Mouse (Mus musculus) ES-E14 (cell line): Measurements from ENCODE around the gene Prickle4. TPM values are rescaled to one million over a fixed set of nuclear protein-coding genes. Genes with fewer than 3 reads are reported as not detected.

Source experiments
- DNase-seq: peaks from one replicate; pipeline ENCODE4 v3.0.0-alpha.2; 2013; ENCODE audit warnings: low read depth, low spot score
- H3K27ac ChIP-seq: 2 replicates; pipeline ENCODE4 v1.5.1; 2012; ENCODE audit warnings: low read depth, mild to moderate bottlenecking, low read length, moderate library complexity, mixed read lengths; ENCODE audit not compliant: poor library complexity, insufficient read depth, severe bottlenecking
- H3K36me3 ChIP-seq: 2 replicates; pipeline ENCODE4 v1.6.1; 2012; ENCODE audit warnings: mild to moderate bottlenecking, low read length, moderate library complexity, mixed read lengths; ENCODE audit not compliant: control insufficient read depth, poor library complexity, insufficient read depth, severe bottlenecking
- H3K4me1 ChIP-seq, 2 experiments: fragments of 150-350 bp in 1 of 2; sonication (generic) in 1 of 2; 2 replicates each; pipeline ENCODE4 v1.6.1; 2012; ENCODE audit warnings: low read length in 2 of 2, mild to moderate bottlenecking in 1 of 2, mixed read lengths in 1 of 2; ENCODE audit not compliant: control insufficient read depth in 2 of 2, insufficient read depth in 2 of 2, poor library complexity in 1 of 2
- H3K4me3 ChIP-seq, 2 experiments: fragments of 150-350 bp in 1 of 2; sonication (generic) in 1 of 2; 2 replicates each; pipeline ENCODE4 v1.5.1; 2012; ENCODE audit warnings: low read length in 2 of 2, low read depth in 1 of 2, mild to moderate bottlenecking in 1 of 2, mixed read lengths in 1 of 2; ENCODE audit not compliant: insufficient read depth in 1 of 2, poor library complexity in 1 of 2, severe bottlenecking in 1 of 2
- H3K9ac ChIP-seq: 2 replicates; pipeline ENCODE4 v1.6.1; 2012; ENCODE audit warnings: low read depth, mild to moderate bottlenecking, low read length, mixed read lengths; ENCODE audit not compliant: poor library complexity, insufficient read depth, severe bottlenecking
- H3K9me3 ChIP-seq: fragments of 150-350 bp; sonication (generic); 2 replicates; pipeline ENCODE4 v1.6.1; 2012; ENCODE audit warnings: low read depth, mild to moderate bottlenecking, low read length; ENCODE audit not compliant: control insufficient read depth, insufficient read depth
- CHD2 ChIP-seq: IDR thresholded peaks from 2 replicates; pipeline ENCODE4 v1.6.1; 2014; ENCODE audit warnings: mild to moderate bottlenecking, low read depth, low read length, inconsistent platforms
- HCFC1 ChIP-seq: IDR thresholded peaks from 2 replicates; pipeline ENCODE4 v1.6.1; 2012; ENCODE audit warnings: low read length, inconsistent platforms, borderline replicate concordance; ENCODE audit not compliant: insufficient read depth
- MAFK ChIP-seq: IDR thresholded peaks from 2 replicates; pipeline ENCODE4 v1.6.1; 2014; ENCODE audit warnings: mild to moderate bottlenecking, low read depth, low read length, inconsistent platforms; ENCODE audit not compliant: insufficient read depth
- ZC3H11A ChIP-seq: IDR thresholded peaks from 2 replicates; pipeline ENCODE4 v1.6.1; 2012; ENCODE audit warnings: low read depth, mild to moderate bottlenecking, inconsistent platforms, low read length, borderline replicate concordance
- ZNF384 ChIP-seq: IDR thresholded peaks from 2 replicates; pipeline ENCODE4 v1.6.1; 2012; ENCODE audit warnings: low read depth, low read length, inconsistent platforms
- in situ Hi-C, 2 experiments: fragments of 600-800 bp; cut with MboI; formaldehyde crosslinking; loops; one replicate each; pipeline ENCODE4 v1.15.1; 2025; ENCODE audit warnings: low sequenced_read_pairs in 2 of 2, inconsistent platforms in 1 of 2; ENCODE audit not compliant: unreplicated experiment in 2 of 2
- total RNA-seq: library from RNA; depleted of rRNA; stranded (reverse); fragments of 300-350 nt; gene quantifications from 2 replicates; pipeline ENCODE4 v1.2.3, GENCODE M21; 2012

Gene Prickle4
- total RNA-seq, 1 experiment, result 0.71 TPM

GRCm38 (mm10) chr17:47682836-47683235 lies 11.7 kb downstream of the Prickle4 start:
- Histone ChIP-seq H3K27ac (no peak overlapping the region), H3K9ac (no peak overlapping the region), H3K9me3 (no peaks in the 10 kb centered on the region), H3K4me1 (peaks cover 3 to 8% of the 10 kb centered on the region in 2 experiments; a peak in 1 of 4 replicates), H3K36me3 (peaks cover 22% of the 10 kb centered on the region), H3K4me3 (no peak overlapping the region)
- in situ Hi-C loops, result no loop called here
- DNase-seq, result no peak
- TF ChIP-seq HCFC1 (no peak), CHD2 (no peak), ZC3H11A (no peak), MAFK (no peak)

- in situ Hi-C loops, result no loop called here
- no peak overlapping the region for H3K4me3 ChIP-seq
- H3K4me1 ChIP-seq, result peaks cover 0 to 6% of the 10 kb centered on the region in 2 experiments; a peak in 1 of 4 replicates
- H3K9ac ChIP-seq, result no peak overlapping the region
- no peak for TF ChIP-seq ZNF384
- TF ChIP-seq ZC3H11A, result no peak
- no peak for TF ChIP-seq HCFC1
- TF ChIP-seq CHD2, result no peak
- no peak for TF ChIP-seq MAFK
- H3K27ac ChIP-seq, result no peak overlapping the region
- no peak for DNase-seq
- no peaks in the 10 kb centered on the region for H3K9me3 ChIP-seq
- H3K36me3 ChIP-seq, result peaks cover 10% of the 10 kb centered on the region; the same call in 1 of the 2 replicates
Measured at GRCm38 (mm10) chr17:47678702-47679101, 15.8 kb downstream of the Prickle4 start.

GRCm38 (mm10) chr17:47678238-47678637 lies 16.3 kb downstream of the Prickle4 start:
- peaks cover 0 to 6% of the 10 kb centered on the region in 2 experiments; a peak in 1 of 4 replicates for H3K4me1 ChIP-seq
- no peak overlapping the region for H3K9ac ChIP-seq
- no peaks in the 10 kb centered on the region for H3K9me3 ChIP-seq
- in situ Hi-C loops, result no loop called here
- DNase-seq, result no peak
- no peak overlapping the region for H3K4me3 ChIP-seq
- TF ChIP-seq HCFC1, result no peak
- no peak for TF ChIP-seq ZNF384
- no peak for TF ChIP-seq CHD2
- TF ChIP-seq ZC3H11A, result no peak
- no peak for TF ChIP-seq MAFK
- H3K36me3 ChIP-seq, result peaks cover 10% of the 10 kb centered on the region; the same call in 1 of the 2 replicates
- no peak overlapping the region for H3K27ac ChIP-seq

GRCm38 (mm10) chr17:47676581-47676980 lies 18.0 kb downstream of the Prickle4 start:
- no peak overlapping the region for H3K27ac ChIP-seq
- H3K36me3 ChIP-seq, result peaks cover 5% of the 10 kb centered on the region; the same call in 1 of the 2 replicates
- TF ChIP-seq ZC3H11A, result peak; percentile 52; the same call in 1 of the 2 replicates
- no peak for TF ChIP-seq CHD2
- no peak for TF ChIP-seq MAFK
- no peaks in the 10 kb centered on the region for H3K9me3 ChIP-seq
- in situ Hi-C loops, result no loop called here
- H3K4me3 ChIP-seq, result no peak overlapping the region
- peak; percentile 72 for DNase-seq
- peaks cover 0 to 2% of the 10 kb centered on the region in 2 experiments; a peak in 2 of 4 replicates for H3K4me1 ChIP-seq
- no peak overlapping the region for H3K9ac ChIP-seq
